Mouse (Mus musculus) cerebellum, adult 11-12 months (tissue): ENCODE results near the gene Slc22a28.
"Not testable (repeated sequence)": the region's sequence is repeated elsewhere in the genome, so short reads cannot be mapped to it uniquely, and the experiment has no call there.

Source experiments
- DNase-seq: peaks from one replicate; pipeline ENCODE4 v3.0.0; 2022

Slc22a28 gene

DNA sequence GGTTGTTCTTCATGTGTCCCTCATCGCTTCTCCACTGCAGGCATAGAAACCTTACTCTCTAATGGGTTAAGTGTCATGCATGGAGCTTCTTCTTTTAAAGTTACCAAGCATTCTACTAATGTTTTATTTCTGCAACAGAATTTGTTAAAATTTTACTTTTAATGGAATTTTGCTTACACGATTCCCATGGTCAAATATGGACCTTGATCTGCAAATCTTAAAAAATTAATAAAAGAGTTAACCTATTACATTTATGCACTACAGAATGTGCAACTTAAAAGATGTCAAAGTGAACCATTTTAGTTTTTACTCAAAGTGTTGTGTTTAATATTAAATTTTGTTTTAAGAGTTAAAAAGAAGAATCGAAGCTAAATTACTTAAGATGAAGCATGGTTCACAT is at the start of gene Slc22a28:
Slc22a28 (minus strand) TSS at position 102 of the 400 bp plus-strand sequence.
- not testable (repeated sequence) for DNase-seq

DNA sequence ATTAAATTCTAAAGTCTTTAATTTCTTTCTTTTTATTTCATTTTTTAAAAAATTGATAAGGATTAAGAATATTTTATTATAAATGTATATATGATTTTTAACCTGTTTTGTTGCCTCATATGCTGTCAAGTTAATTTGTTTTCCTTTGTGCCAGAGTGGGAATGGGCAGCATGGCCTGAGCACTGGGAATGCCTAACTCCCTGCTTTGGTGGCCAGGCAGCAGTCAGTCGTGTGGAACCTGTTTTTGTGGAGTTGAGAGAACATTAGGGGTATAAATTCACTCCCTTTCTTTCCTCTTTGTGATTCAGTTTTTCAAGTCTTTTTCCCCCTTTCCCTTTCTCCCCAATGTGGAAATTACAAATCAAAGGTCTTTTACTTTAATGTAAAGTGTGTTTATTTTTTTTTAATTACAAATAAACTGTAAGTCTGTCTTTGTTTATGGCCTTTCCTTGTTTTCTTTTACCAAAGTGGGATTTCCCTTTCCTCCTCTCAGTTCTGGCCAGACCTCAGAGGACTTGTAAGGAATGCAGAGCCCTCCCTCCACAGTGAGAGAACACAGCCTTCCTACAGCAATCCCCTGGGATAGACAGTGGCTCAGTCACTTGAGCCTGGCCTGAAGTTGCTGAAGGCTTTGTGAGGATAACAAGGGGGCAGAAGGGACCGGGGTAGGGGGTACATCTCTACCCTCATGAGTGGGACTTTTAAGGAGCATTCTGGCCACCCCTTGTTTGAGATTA is 17.2 kb upstream of the Slc22a28 start:
- no peak for DNase-seq

DNA sequence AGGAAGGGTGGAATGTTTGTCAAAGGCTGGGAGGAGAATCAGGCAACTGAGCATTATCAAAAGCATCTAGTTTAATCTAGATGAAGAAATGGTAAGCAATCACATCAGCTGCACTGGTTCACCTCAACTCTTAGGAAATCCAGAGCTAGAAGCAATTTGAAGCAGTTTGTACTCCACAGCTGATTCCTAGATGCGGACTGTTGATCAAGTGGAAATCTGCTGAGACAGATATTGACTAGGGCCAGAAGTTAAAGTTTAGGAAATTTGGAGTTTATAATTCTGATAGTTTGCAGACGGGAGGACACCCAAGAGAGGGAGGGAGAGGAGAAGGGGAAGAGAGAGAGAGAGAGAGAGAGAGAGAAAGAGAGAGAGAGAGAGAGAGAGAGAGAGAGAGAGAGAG is 10.9 kb upstream of the Slc22a28 start:
- not testable (repeated sequence) for DNase-seq

DNA sequence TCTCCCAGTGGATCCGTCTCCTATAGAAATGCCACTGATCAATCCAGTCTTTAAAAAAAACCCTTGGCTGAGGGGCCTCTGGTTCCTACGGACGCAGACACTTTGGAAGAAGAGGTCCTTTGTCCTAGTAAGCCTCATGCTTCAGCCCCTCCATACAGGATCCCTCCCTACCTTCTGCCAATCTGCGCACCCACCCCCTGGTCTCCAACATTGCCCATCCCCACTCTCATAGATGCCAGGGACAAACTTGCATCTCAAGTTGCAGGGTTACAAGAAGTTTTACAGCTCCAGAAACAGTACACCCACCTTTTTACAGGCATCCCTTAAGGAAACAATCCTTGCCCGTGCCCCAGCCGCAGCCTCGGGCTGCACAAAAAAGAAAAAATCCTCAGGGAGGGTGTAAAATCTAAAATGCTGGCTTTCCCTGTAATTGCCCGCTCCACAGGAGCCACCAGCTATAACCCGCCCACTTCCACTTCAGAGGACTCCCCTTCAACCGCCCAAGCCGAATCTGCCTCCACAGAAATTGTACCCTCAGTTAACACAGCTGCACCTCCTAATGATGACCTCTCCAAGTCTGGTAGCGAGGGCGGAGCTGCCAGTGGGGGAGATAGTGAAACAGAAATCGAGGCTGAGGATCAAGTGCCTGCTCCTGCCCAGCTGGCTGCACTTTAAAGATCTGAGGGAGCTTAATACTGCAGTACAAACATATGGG is 2.5 kb upstream of the Slc22a28 start:
- not testable (repeated sequence) for DNase-seq

DNA sequence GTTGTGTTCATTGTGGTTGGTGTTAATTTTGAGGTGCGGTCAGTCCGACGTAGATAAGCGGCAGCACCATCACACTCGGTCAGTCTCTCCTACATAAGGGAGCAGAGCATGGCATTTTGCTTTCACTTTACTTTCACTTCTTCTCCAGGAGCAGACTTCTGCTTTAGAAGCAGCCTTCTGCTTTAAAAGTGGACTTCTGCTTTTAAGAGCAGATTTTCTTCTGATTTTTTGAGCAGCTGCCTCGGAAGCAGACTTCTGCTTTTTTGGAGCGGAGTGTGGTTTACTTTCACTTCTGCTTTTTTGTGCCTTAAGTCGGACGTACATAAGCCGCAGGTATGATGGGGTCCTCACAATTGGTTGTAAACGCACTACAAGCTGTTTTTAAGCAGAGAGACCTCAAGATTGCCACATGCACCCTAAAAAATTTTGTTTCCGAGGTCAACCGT is 111.9 kb downstream of the Slc22a28 start:
- no peak for DNase-seq

DNA sequence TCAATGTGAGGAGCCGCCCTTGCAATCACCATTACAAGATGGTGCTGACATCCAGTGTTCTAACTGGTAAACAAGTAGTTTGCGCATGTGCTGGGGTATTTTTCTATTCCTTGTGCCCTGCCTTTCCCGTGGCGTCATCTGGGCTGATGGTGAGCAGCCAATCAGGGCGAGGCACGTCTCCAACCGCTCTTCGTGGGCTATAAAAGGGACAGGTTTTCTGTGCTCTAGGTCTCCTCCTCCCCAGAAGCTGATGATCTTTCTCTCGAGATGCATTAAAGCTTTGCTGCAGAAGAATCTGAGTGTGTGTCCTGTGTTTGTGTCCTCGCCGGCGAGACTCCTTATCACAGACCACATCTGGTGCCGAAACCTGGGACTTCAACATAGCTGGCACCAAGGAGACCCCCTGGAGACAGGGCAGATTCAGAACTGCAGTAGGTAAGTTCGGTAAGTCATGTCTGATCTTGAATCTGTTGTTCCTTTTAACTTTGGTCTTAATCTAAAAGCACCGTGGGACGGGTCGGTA is 112.4 kb downstream of the Slc22a28 start:
- not testable (repeated sequence) for DNase-seq

DNA sequence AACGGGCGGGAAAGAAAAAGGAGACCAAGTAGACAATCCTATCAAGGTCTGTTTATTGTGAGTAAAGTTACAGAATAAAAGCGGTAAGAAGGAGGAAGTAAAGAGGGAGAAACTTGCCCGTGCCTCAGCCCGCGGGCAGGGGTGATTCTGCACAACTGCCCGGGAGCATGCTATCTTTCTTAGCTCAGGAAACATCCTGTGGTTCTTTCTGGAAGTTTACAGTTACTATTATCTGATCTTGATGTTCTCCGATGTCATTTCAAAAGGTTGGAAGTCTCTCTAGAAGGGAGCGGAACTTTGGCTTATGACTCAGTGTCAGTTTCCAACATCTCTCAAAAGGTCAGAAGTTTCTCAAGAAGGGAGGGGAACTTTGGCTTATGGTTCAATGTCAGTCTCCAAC is 113.2 kb downstream of the Slc22a28 start:
- not testable (repeated sequence) for DNase-seq
